Mouse (Mus musculus): ENCODE measurements around the gene Carmil3. TPM values are rescaled to one million over a fixed set of nuclear protein-coding genes. Genes with fewer than 3 reads are reported as not detected.
A peak's percentile ranks its signal among the peaks of the same experiment; 100 is the strongest.

Gene Carmil3
- polyA plus RNA-seq, 1 experiment from 2014 or later: 4.3 TPM

DNA sequence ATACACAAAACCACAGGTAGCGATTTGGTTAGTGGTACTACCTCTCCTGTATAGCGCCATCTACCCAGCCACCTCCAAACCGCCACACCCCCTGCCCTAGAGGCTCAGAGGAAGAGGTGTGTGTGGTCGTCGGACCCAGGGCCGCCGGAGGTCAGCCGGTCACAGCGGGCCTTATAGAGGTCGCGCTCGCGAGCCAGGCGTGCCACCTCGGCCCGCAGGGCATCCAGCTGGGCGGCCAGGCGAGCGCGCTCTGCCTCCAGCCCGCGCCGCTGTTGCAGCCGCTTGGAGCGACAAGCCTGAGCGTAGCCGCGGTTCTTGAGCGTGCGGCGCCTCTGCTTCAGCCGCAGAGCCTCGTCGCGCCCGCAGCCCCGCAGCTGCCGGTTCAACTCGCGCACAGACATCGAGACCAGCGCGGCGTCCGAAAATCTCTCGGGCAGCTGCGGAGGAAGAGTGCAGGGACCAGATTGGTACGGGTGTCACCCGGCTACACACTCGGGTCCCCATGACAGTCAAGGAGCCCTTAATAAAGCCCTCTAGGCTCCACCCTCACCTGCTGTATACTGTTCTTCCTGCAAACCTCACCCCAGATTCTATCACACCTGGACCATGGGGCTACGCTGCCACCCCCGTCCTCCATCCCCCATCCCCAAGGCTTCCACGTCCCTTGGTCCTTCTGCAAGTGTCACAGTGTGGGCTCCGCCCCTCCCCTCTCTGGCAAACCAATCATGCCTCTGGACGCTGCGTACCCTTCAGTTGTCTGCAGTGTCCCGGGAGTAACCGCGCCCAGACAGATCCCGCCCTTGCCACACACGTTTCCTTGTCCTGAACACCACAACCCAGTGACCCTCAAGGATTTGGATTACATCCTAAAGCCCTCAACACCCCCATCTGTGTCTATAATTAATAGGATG is 30.3 kb downstream of the Carmil3 start:
- peaks cover 74% of the 10 kb centered on the region for H3K27me3 ChIP-seq
- H3K4me2 ChIP-seq: peak overlapping the region; percentile 92
- H3K4me1 ChIP-seq: peaks cover 4% of the 10 kb centered on the region; the same call in 1 of the 2 replicates
- ATAC-seq (ENCODE audit: insufficient number of reproducible peaks, insufficient read depth, low FRiP score, low TSS enrichment, low read depth): no peak
- peak overlapping the region; percentile 67 for H3K9ac ChIP-seq
- under 1% methylated on average over 61 of the region's 61 CpGs for WGBS
- H3K4me3 ChIP-seq: peak overlapping the region; percentile 52
- H3K36me3 ChIP-seq: no peaks in the 10 kb centered on the region
- H3K27ac ChIP-seq: no peak overlapping the region
- no peaks in the 10 kb centered on the region for H3K9me3 ChIP-seq

DNA sequence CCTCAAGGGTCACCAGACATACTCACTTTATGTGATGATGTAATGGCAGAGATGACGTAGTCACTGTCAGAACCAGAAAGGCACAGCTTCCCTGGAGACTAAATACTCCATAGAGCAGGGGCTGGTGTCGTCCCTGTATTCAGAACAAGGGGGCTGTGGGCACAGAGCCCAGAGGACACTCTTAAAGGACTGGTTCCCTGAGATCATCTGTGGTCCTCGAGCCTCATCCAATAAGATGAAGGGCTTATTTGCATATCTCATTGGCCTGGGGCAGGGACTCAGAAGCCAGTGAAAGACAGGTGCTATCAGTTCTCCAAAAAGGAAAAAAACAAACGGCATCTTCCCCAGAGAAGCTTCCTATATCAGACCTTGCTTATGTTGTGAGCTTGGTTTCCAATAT is 33.6 kb downstream of the Carmil3 start:
- Histone ChIP-seq H3K4me1 (peaks cover 4% of the 10 kb centered on the region; the same call in 1 of the 2 replicates), H3K9me3 (no peaks in the 10 kb centered on the region), H3K9ac (no peak overlapping the region), H3K4me2 (no peak overlapping the region), H3K4me3 (no peak overlapping the region), H3K36me3 (no peaks in the 10 kb centered on the region), H3K27me3 (peaks cover 51% of the 10 kb centered on the region), H3K27ac (no peak overlapping the region)
- WGBS: 55% methylated on average over 4 of the region's 4 CpGs
- ATAC-seq (ENCODE audit: insufficient number of reproducible peaks, insufficient read depth, low FRiP score, low TSS enrichment, low read depth): no peak

DNA sequence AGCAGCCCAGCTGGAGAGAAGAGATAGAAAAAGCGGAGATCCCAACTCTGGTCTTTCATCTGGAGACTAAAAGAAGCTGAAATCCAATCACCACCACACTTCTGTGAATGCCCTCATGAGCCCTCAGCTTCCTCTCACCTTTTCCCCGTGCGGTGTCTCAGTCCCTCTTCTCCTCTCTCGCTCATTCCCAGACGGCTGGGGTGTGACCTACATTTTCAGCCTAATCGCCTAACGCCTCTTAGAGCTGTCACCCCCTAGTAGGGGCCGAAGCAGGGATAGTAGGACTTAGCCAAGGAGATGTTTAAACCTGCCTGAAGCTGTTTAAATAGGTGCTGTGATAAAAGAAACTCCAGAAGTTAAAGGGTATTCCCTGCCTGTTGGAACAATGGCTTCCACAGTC is 34.3 kb downstream of the Carmil3 start, which contains the start of gene Nrl:
Gene Nrl, minus strand, starts transcription at position 197 of the 400 bp plus-strand sequence.
- peaks cover 4% of the 10 kb centered on the region; the same call in 1 of the 2 replicates for H3K4me1 ChIP-seq
- no peak within 1 kb of the TSS for H3K4me3 ChIP-seq
- no peaks in the 10 kb centered on the region for H3K9me3 ChIP-seq
- H3K4me2 ChIP-seq: no peak within 1 kb of the TSS
- peaks cover 52% of the 10 kb centered on the region for H3K27me3 ChIP-seq
- no peak within 1 kb of the TSS for H3K27ac ChIP-seq
- WGBS: 38% methylated on average over 8 of the region's 8 CpGs
- no peak for ATAC-seq (ENCODE audit: insufficient number of reproducible peaks, insufficient read depth, low FRiP score, low TSS enrichment, low read depth)
- no peaks in the 10 kb centered on the region for H3K36me3 ChIP-seq
- H3K9ac ChIP-seq: no peak within 1 kb of the TSS

DNA sequence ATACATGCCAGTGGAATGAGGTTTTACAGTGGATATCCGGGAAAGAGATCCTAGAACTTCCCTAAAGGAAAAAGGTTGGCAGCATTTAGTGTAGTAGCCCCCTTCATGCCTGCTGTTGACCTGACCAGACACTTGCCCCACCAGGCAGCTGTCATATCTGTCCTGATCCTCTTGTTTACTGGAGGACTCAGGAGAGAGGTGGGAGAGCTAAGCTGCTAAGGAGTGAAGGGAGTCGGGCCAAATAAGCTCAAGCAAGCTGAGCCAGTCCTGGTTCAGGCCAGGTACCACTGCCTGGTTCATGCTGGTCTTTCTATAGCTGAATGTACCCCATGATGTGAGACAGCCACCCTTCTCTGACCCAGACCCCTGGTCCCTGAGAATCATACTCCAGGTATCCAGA is 36.2 kb downstream of the Carmil3 start:
- Histone ChIP-seq H3K27ac (no peak overlapping the region), H3K27me3 (peaks cover 41% of the 10 kb centered on the region), H3K9ac (no peak overlapping the region), H3K4me2 (no peak overlapping the region), H3K9me3 (no peaks in the 10 kb centered on the region), H3K4me1 (no peaks in the 10 kb centered on the region), H3K36me3 (no peaks in the 10 kb centered on the region), H3K4me3 (no peak overlapping the region)
- WGBS: 78% methylated on average over 2 of the region's 2 CpGs
- ATAC-seq (ENCODE audit: insufficient number of reproducible peaks, insufficient read depth, low FRiP score, low TSS enrichment, low read depth): no peak

DNA sequence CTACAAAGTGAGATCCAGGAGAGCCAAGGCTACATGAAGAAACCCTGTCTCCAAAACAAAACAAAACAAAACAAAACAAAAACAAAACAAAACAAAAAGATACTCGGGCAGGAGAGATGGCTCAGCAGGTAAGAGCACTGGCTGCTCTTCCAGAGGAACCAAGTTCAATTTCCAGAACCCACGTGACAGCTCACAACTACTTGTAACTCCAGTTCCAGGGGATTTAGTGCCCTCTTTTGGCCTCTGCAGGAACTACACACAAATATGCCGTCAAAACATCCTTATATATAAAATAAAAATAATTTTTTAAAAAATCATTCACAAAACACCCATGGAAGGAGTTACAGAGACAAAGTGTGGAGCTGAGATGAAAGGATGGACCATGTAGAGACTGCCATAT is 37.5 kb downstream of the Carmil3 start:
- Histone ChIP-seq H3K27me3 (peaks cover 28% of the 10 kb centered on the region), H3K4me1 (no peaks in the 10 kb centered on the region), H3K4me2 (no peak overlapping the region), H3K27ac (no peak overlapping the region), H3K4me3 (no peak overlapping the region), H3K9ac (no peak overlapping the region), H3K36me3 (no peaks in the 10 kb centered on the region), H3K9me3 (no peaks in the 10 kb centered on the region)
- 21% methylated on average over 3 of the region's 3 CpGs for WGBS
- no peak for ATAC-seq (ENCODE audit: insufficient number of reproducible peaks, insufficient read depth, low FRiP score, low TSS enrichment, low read depth)

DNA sequence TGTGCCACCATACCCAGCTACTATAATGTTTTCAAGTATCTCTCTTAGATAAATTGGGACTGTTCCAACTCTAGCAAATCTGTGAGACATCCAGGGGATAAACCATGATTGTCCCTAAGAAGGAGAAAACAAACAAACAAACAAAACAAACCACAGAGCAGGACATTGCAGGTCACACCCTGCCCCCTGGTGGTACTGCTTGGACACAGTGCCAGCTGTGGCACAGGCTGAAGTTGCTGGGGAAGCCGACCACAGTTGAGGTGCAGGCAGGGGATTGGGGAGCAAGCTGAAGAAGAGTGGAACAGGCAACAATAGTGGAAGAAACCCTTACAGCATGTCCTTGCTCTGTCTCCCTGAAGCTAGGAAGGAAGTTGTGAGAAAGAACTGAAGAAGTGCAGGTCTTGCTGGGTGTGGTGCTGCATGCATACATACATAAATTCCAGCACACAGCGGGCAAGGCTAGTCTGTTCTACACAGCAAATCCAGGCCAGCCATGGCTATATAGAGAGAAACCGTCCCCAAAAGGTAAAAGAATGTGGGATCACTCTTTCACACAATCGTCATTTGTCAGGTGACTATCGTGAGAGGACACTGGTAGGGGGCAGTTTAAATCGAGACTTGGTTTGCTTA is 45.8 kb downstream of the Carmil3 start:
- WGBS: 50% methylated on average over 6 of the region's 6 CpGs

DNA sequence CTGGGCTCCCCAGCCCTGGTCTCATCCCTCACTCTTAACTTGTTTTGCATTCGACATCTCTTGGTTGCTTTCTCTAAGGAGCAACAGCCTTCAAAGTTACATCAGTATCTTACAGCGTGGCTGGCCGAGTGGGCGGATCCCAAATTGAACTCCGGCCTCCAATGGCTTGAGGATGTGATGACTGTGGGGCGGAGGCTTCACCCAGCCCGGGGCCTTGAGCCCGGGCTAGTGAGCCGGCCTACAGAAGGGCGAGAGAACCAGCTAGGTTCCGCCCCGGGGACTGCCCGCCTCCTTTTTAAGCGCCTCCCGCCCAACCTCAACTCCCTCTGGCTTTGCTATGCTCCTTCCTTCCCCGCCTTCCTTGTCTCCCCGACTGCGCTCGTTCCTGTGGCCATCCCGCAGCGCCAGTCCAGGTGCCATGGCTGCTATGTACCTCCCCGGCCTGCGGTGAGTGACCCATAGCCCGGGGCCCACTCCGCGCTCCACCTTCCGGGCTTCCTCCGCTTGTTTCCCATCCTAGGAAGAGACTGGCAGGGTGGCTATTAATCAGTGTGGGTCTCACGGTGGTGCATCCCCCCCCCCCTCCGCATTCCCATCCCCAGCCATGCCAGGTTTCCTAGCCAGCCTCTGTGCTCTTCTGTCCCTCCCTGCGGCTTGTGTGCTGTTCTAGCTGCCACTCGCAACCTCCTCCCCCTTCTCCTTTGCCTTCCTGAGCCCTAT is 49.8 kb downstream of the Carmil3 start, which contains the start of gene Pck2:
Gene Pck2, plus strand, starts transcription at position 200 of the 720 bp plus-strand sequence.
- Histone ChIP-seq H3K4me3 (peak within 1 kb of the TSS; percentile 61), H3K4me1 (peaks cover 19% of the 10 kb centered on the region), H3K9me3 (no peaks in the 10 kb centered on the region), H3K9ac (peak within 1 kb of the TSS; percentile 83), H3K27me3 (0 out of 2 replicates have a peak, but pooled peaks cover 2% of the 10 kb centered on the region), H3K36me3 (peaks cover 20% of the 10 kb centered on the region), H3K4me2 (peak within 1 kb of the TSS; percentile 82), H3K27ac (peak within 1 kb of the TSS; percentile 91)
- ATAC-seq (ENCODE audit: insufficient number of reproducible peaks, insufficient read depth, low FRiP score, low TSS enrichment, low read depth): peak; percentile 85
- 0% methylated on average over 32 of the region's 32 CpGs for WGBS

More for the DNA sequence above, 45.8 kb downstream of the Carmil3 start:
- Histone ChIP-seq H3K4me2 (no peak overlapping the region), H3K4me3 (no peak overlapping the region), H3K27ac (no peak overlapping the region), H3K36me3 (no peaks in the 10 kb centered on the region), H3K9ac (no peak overlapping the region), H3K9me3 (no peaks in the 10 kb centered on the region), H3K27me3 (0 out of 2 replicates have a peak, but pooled peaks cover 2% of the 10 kb centered on the region), H3K4me1 (peaks cover 11% of the 10 kb centered on the region)
- no peak for ATAC-seq (ENCODE audit: insufficient number of reproducible peaks, insufficient read depth, low FRiP score, low TSS enrichment, low read depth)

DNA sequence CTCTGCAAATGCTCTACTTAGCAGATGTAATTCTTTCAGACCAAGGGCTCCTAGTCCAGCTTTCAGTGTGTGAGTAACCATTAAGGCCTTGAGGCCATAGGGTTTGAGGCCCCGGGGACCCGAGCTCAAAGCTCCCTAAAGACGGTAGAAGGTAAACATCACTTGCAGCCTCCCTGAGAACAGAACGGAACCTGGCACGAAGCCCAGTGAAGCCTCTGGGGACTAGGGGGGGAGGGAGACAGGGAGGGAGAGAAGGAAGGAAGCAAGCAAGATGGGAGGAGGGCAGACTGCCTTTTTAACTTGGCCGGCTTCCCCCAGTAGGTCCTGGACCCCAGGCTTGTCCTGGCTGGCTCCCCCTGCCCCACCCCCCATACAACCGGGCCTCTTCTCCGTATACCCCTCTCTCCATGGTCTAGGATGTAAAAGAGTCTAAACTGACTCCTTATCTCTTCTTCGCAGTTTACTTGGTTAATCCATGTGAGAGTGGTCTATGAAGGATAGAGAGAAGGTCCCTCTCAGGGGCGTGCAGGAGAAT is 50.4 kb downstream of the Carmil3 start:
- H3K9me3 ChIP-seq: no peaks in the 10 kb centered on the region
- H3K4me3 ChIP-seq: peak overlapping the region; percentile 61
- WGBS: 2% methylated on average over 10 of the region's 10 CpGs
- H3K4me1 ChIP-seq: peaks cover 19% of the 10 kb centered on the region
- H3K4me2 ChIP-seq: peak overlapping the region; percentile 82
- H3K36me3 ChIP-seq: peaks cover 26% of the 10 kb centered on the region
- H3K27ac ChIP-seq: peak overlapping the region; percentile 91
- H3K27me3 ChIP-seq: 0 out of 2 replicates have a peak, but pooled peaks cover 2% of the 10 kb centered on the region
- H3K9ac ChIP-seq: peak overlapping the region; percentile 83
- peak; percentile 53 for ATAC-seq (ENCODE audit: insufficient number of reproducible peaks, insufficient read depth, low FRiP score, low TSS enrichment, low read depth)

DNA sequence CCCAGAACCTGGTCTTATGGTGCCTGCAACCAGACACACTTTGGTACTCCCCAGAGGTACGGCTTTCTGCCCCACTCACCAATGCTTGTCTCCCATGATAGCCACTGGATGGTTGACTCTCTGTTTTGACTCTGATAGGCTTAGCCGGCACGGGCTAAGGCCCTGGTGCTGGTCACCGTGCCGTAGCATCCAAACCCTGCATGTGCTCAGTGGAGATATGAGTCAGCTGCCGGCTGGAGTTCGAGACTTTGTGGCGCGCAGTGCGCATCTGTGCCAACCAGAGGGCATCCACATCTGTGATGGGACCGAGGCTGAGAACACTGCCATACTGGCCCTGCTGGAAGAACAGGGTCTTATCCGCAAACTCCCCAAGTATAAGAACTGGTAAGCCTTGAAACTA is 51.8 kb downstream of the Carmil3 start:
- peaks cover 19% of the 10 kb centered on the region for H3K4me1 ChIP-seq
- H3K4me3 ChIP-seq: no peak overlapping the region
- 0 out of 2 replicates have a peak, but pooled peaks cover 2% of the 10 kb centered on the region for H3K27me3 ChIP-seq
- peaks cover 38% of the 10 kb centered on the region for H3K36me3 ChIP-seq
- no peak for ATAC-seq (ENCODE audit: insufficient number of reproducible peaks, insufficient read depth, low FRiP score, low TSS enrichment, low read depth)
- no peaks in the 10 kb centered on the region for H3K9me3 ChIP-seq
- 96% methylated on average over 12 of the region's 12 CpGs for WGBS
- H3K27ac ChIP-seq: no peak overlapping the region
- H3K9ac ChIP-seq: no peak overlapping the region
- H3K4me2 ChIP-seq: no peak overlapping the region

DNA sequence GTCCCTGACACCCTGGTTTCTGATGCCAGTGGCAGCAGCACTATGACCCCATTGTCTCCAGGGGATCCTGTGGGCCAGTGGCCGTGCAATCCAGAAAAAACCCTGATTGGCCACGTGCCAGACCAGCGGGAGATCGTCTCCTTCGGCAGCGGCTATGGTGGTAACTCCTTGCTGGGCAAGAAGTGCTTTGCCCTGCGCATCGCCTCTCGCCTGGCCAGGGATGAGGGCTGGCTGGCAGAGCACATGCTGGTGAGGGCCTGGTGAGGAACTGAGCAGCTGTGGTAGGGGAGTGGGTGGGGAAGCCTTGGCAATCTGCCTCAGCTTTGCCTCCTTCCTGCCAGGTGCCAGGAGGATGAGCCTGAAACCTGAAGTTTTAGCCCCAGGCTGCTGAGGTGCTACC is 53.9 kb downstream of the Carmil3 start:
- no peaks in the 10 kb centered on the region for H3K9me3 ChIP-seq
- H3K27me3 ChIP-seq: no peaks in the 10 kb centered on the region
- H3K27ac ChIP-seq: no peak overlapping the region
- no peak overlapping the region for H3K9ac ChIP-seq
- H3K36me3 ChIP-seq: peaks cover 57% of the 10 kb centered on the region
- 85% methylated on average over 9 of the region's 9 CpGs for WGBS
- no peak for ATAC-seq (ENCODE audit: insufficient number of reproducible peaks, insufficient read depth, low FRiP score, low TSS enrichment, low read depth)
- H3K4me2 ChIP-seq: no peak overlapping the region
- peaks cover 19% of the 10 kb centered on the region for H3K4me1 ChIP-seq
- no peak overlapping the region for H3K4me3 ChIP-seq

DNA sequence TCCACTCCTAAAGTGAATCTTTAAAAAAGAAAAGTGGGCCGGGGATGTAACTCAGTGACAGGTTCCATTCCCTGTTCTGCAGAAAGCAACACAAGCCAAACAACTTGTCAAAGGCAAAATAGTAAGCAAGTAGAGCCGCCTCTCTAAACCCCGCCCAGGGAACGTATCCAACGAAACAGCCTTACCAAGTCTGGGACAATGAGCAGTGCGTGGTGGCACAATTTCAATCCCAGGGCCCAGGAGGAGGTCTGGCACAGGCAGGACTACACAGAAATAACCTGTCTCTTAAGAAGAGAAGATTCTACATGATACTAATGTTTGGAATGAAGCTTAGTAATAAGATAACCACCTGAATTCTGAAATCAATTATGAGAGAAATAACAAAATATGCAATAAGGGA is 59.7 kb downstream of the Carmil3 start:
- H3K27ac ChIP-seq: no peak overlapping the region
- no peaks in the 10 kb centered on the region for H3K9me3 ChIP-seq
- no peaks in the 10 kb centered on the region for H3K4me1 ChIP-seq
- peaks cover 39% of the 10 kb centered on the region for H3K36me3 ChIP-seq
- H3K27me3 ChIP-seq: no peaks in the 10 kb centered on the region
- WGBS: 87% methylated on average over 6 of the region's 6 CpGs
- no peak overlapping the region for H3K9ac ChIP-seq
- no peak overlapping the region for H3K4me2 ChIP-seq
- H3K4me3 ChIP-seq: no peak overlapping the region
- no peak for ATAC-seq (ENCODE audit: insufficient number of reproducible peaks, insufficient read depth, low FRiP score, low TSS enrichment, low read depth)
